Mouse (Mus musculus) liver, embryonic 11.5 days (tissue): ENCODE data around the gene Helz. TPM values are rescaled to one million over a fixed set of nuclear protein-coding genes. Genes with fewer than 3 reads are reported as not detected.
"Not testable (repeated sequence)": the region's sequence is repeated elsewhere in the genome, so short reads cannot be mapped to it uniquely, and the experiment has no call there.

ENCODE experiments used
- ATAC-seq: fragments of 200-750 bp; cut with Nextera tagmentation; replicated peaks from 2 replicates; pipeline ENCODE4 v1.8.0; 2017; ENCODE audit warnings: moderate number of reproducible peaks, mild to moderate bottlenecking, moderate TSS enrichment, moderate library complexity; ENCODE audit not compliant: low FRiP score
- DNase-seq: peaks from one replicate; pipeline ENCODE4 v3.0.0-alpha.2; 2017; ENCODE audit warnings: low spot score
- H3K27ac ChIP-seq: fragments of 300-500 bp; sonication (generic); 2 replicates; pipeline ENCODE4 v1.5.1; 2014; ENCODE audit warnings: mild to moderate bottlenecking, low read depth, low read length, control low read depth
- H3K27me3 ChIP-seq: fragments of 300-500 bp; sonication (generic); replicated peaks from 2 replicates; pipeline ENCODE4 v1.6.1; 2014; ENCODE audit warnings: low read length, mixed read lengths; ENCODE audit not compliant: control insufficient read depth, insufficient read depth
- H3K36me3 ChIP-seq: fragments of 300-500 bp; sonication (generic); 2 replicates; pipeline ENCODE4 v1.6.1; 2014; ENCODE audit warnings: mild to moderate bottlenecking, low read length, moderate library complexity, mixed read lengths; ENCODE audit not compliant: control insufficient read depth, insufficient read depth
- H3K4me1 ChIP-seq: fragments of 300-500 bp; sonication (generic); replicated peaks from 2 replicates; pipeline ENCODE4 v1.6.1; 2014; ENCODE audit warnings: low read length, mixed read lengths; ENCODE audit not compliant: control insufficient read depth, insufficient read depth
- H3K4me2 ChIP-seq: fragments of 300-500 bp; sonication (generic); 2 replicates; pipeline ENCODE4 v1.6.1; 2014; ENCODE audit warnings: mild to moderate bottlenecking, control low read depth, moderate library complexity
- H3K4me3 ChIP-seq: fragments of 300-500 bp; sonication (generic); 2 replicates; pipeline ENCODE4 v1.5.1; 2014; ENCODE audit warnings: low read depth, low read length, control low read depth
- H3K9ac ChIP-seq: fragments of 300-500 bp; sonication (generic); 2 replicates; pipeline ENCODE4 v1.6.1; 2014; ENCODE audit warnings: low read depth, low read length, control low read depth
- H3K9me3 ChIP-seq: fragments of 300-500 bp; sonication (generic); 2 replicates; pipeline ENCODE4 v1.6.1; 2016; ENCODE audit warnings: low read length, inconsistent platforms, mixed read lengths; ENCODE audit not compliant: control insufficient read depth
- whole genome bisulfite sequencing: fragments of 180-500 bp; shearing (Covaris S2); extraction: QIAGEN DNeasy Blood & Tissue Kit; methylation state at CpG from one replicate; pipeline ENCODE4 v1.1.7; 2014; 5-methylcytosine and 5-hydroxymethylcytosine counted together
- polyA plus RNA-seq: library from polyadenylated mRNA; unstranded; fragments of >200 nt; fragmentation: Nextera tagmentation; extraction: Ambion mirVana; gene quantifications from 2 replicates; pipeline ENCODE4 v1.2.1, GENCODE M21; 2014

Gene Helz
- 19.9 TPM in 2 replicates for polyA plus RNA-seq

DNA sequence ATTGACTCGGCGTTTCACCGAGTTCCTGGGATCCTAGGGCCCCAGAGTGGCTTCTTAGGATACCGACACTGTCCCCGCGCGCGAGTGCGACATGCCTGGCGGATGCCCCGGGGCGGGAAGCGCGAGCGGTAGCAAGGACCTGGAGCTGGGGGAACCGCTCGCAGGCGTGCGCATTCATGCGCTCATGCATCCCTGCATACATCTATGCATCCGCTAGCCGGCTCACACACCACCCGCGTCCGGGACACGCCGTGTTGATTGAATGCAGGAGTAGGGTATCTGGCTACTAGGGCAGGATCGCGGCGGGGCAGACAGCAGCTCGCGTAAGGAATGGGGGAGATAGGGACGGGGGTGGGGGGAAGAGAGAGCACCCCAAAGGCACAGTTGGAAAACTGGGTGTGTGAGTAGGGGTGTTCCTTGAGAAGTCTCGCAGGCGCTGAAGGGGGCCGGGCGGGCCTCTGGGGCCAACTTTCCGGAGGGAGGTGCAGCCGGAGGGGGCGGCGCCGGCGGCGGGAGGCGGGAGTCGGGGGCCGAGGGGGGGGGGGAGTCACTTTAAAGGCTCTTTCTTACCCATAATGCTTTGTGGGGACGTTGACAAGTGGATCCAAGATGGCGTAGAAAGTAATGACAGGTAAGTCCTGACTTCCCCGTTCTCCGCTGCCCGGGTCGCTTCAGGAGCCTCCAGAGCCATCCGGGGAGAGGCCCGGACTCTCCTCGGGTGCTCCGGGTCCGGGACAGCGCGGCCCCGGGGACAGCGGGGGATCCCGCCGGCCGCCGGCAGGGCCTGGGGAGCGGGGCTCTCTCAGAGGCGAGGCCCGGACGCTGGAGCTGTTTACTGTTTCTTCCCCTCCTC is at the start of gene Helz:
Gene Helz, plus strand, starts transcription at position 580 of the 853 bp plus-strand sequence.
- WGBS, result under 1% methylated on average over 70 of the region's 70 CpGs

DNA sequence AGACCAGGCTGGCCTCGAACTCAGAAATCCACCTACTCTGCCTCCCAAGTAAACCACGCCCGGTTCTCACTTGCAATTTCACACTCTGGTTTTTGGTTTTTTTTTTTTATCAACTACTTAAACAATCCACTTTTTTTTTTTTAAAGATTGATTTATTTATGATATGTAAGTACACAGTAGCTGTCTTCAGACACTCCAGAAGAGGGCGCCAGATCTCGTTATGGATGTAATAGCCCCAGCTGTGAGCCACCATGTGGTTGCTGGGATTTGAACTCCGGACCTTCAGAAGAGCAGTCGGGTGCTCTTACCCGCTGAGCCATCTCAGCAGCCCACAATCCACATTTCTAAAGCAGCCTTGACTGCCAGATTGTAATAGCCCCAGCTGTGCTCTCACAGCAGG is 44.9 kb upstream of the Helz start:
- peaks cover 10% of the 10 kb centered on the region; the same call in 1 of the 2 replicates for H3K36me3 ChIP-seq
- no peaks in the 10 kb centered on the region for H3K27me3 ChIP-seq
- no peaks in the 10 kb centered on the region for H3K4me1 ChIP-seq
- no peak for ATAC-seq
- no peak overlapping the region for H3K4me2 ChIP-seq
- H3K4me3 ChIP-seq, result no peak overlapping the region
- H3K9ac ChIP-seq, result no peak overlapping the region
- DNase-seq, result no peak
- H3K9me3 ChIP-seq, result no peaks in the 10 kb centered on the region
- H3K27ac ChIP-seq, result no peak overlapping the region
- 82% methylated on average over 8 of the region's 8 CpGs for WGBS

More for the DNA sequence above, at the start of gene Helz:
- no peaks in the 10 kb centered on the region for H3K9me3 ChIP-seq
- H3K9ac ChIP-seq, result peak within 1 kb of the TSS; percentile 93
- ATAC-seq (peak; percentile 84), DNase-seq (peak; percentile 91)
- peak within 1 kb of the TSS; percentile 28; the same call in 1 of the 2 replicates for H3K27ac ChIP-seq
- H3K4me3 ChIP-seq, result peak within 1 kb of the TSS; percentile 98
- peaks cover 7% of the 10 kb centered on the region; the same call in 1 of the 2 replicates for H3K36me3 ChIP-seq
- peak within 1 kb of the TSS; percentile 100 for H3K4me2 ChIP-seq
- peaks cover 28% of the 10 kb centered on the region for H3K4me1 ChIP-seq
- 0 out of 2 replicates have a peak, but pooled peaks cover 3% of the 10 kb centered on the region for H3K27me3 ChIP-seq

DNA sequence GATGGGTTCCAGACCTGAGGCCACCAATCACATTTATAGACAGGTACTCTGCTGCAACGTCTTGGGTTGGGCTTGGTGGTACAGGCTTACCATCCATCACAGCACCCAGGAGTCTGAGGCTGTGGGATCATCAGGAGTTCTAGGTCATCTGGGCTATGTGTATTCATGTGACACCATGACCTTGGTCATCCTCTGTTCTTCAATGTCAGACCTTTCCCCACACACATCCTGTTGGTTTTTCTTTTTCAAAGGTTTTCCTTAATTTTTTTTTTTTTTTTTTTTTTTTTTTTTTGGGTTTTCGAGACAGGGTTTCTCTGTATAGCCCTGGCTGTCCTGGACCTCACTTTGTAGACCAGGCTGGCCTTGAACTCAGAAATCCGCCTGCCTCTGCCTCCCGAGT is 43.4 kb upstream of the Helz start:
- not testable (repeated sequence) for DNase-seq, H3K36me3 ChIP-seq, H3K27ac ChIP-seq, H3K9me3 ChIP-seq, H3K4me2 ChIP-seq, H3K27me3 ChIP-seq, H3K9ac ChIP-seq, H3K4me1 ChIP-seq, H3K4me3 ChIP-seq, ATAC-seq
- WGBS, result 86% methylated on average over 3 of the region's 4 CpGs

DNA sequence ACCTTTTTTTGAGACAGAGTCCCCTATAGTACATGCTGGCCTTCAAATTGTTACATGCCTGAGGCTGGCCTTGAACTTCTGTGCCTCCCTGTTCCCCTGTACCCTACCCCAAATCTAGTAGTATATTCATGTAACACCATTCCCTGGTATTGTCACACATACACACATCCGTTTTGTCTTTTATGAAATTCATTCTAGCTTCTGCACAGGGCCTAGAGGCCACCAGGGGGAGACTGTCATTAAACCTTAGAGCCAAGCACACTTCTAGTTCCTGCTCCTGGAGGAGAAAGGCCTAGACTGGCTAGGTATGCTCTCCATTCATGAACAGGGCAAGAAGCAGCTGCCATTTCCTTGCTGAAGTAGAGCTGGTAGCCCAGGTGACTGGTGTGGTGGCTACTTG is 41.5 kb upstream of the Helz start:
- H3K4me3 ChIP-seq, result no peak overlapping the region
- ATAC-seq (no peak), DNase-seq (no peak)
- WGBS, result 56% methylated on average over 1 of the region's 1 CpGs
- no peak overlapping the region for H3K27ac ChIP-seq
- H3K9me3 ChIP-seq, result no peaks in the 10 kb centered on the region
- H3K4me1 ChIP-seq, result peaks cover 14% of the 10 kb centered on the region
- H3K27me3 ChIP-seq, result no peaks in the 10 kb centered on the region
- H3K9ac ChIP-seq, result no peak overlapping the region
- H3K4me2 ChIP-seq, result no peak overlapping the region
- no peaks in the 10 kb centered on the region; the same call in 1 of the 2 replicates for H3K36me3 ChIP-seq

DNA sequence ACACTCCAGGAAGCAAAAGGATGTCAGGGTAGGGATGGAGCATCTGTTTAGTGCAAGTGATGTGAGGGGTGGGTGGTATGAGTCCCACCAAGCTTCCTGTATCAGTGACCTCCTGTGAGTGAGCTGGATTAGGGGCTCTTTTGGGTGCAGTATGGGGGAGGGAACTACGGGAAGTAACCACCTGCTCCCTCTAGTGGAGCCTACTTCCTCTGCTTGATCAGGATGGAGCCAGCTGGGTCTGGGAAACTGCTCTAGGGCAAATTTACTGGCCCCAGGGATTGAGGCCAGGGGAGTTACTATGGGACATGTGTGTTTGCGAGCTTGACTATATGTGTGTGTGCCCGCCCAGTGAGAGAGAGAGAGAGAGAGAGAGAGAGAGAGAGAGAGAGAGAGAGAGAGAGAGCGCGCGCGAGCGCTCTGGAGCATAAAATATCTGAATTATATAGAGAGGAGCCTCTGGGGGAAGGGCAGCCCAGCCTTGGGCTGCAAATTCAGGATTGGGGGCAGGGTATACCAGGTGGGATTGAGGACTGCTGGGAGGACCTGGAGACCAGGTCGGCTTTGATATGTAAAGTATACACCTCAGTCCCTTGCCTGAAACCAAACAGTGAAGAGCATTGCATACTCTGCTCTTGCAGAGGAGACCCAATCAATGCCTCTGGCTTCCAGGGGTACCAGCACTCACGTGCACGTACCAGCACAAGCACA is 37.9 kb upstream of the Helz start:
- H3K9me3 ChIP-seq, result no peaks in the 10 kb centered on the region
- ATAC-seq (0 out of 2 replicates have a peak, but pooled peaks have one; percentile 41), DNase-seq (no peak)
- H3K27ac ChIP-seq, result no peak overlapping the region
- H3K36me3 ChIP-seq, result no peaks in the 10 kb centered on the region
- no peak overlapping the region for H3K9ac ChIP-seq
- H3K4me2 ChIP-seq, result peak overlapping the region; percentile 62
- 21% methylated on average over 11 of the region's 11 CpGs for WGBS
- no peak overlapping the region for H3K4me3 ChIP-seq
- H3K27me3 ChIP-seq, result no peaks in the 10 kb centered on the region
- H3K4me1 ChIP-seq, result peaks cover 15% of the 10 kb centered on the region

DNA sequence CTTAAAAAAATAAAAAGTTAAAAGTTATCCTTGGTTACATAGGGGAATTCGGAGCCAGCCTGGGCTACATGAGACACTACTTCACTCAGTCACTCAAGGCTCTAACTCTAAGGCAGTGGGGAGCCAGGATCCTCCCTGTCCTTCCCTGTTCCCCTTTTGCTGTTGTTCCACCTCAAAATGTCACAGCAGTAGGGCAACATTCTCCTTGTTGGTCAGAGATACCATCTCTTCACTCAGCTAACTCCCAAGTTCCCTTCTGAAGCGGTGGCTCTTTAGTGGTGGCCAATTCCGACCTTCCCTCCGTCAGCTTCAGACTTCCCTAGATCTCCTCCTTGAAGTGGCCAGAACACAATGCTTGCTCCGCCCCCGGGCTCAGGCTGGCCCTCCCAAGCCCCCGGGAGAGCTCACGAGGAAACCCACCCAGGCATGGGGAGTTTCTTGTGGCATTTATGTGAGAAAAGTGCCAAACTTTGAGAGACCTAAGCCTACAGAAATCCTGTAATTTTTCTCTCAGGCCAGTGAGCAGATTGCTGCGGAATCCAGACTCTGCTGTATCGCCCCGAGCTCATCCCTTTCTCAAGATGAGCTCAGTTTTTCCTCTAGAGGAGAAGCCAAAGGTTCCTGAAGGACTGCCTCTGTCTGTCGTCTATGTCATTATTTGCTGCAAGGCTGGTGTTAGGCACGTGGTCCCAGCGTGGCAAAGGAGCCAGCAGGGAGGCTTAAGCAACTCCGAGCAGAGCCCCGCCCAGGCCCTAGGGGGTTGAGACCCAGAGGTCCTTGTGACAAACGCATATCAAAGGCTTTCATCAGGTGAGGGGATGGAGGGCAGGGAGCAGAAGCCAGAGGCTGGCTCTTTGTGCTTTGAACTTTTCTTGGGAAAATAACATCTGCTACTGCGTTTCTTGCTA is 37.1 kb upstream of the Helz start:
- Histone ChIP-seq H3K9ac (0 out of 2 replicates have a peak overlapping the region, but pooled peaks have one; percentile 28), H3K27me3 (no peaks in the 10 kb centered on the region), H3K9me3 (no peaks in the 10 kb centered on the region), H3K4me1 (peaks cover 15% of the 10 kb centered on the region), H3K4me3 (peak overlapping the region; percentile 24; the same call in 1 of the 2 replicates), H3K27ac (no peak overlapping the region), H3K4me2 (peak overlapping the region; percentile 62), H3K36me3 (no peaks in the 10 kb centered on the region)
- WGBS, result 3% methylated on average over 18 of the region's 18 CpGs
- ATAC-seq (peak; percentile 42; the same call in 1 of the 2 replicates), DNase-seq (no peak)

DNA sequence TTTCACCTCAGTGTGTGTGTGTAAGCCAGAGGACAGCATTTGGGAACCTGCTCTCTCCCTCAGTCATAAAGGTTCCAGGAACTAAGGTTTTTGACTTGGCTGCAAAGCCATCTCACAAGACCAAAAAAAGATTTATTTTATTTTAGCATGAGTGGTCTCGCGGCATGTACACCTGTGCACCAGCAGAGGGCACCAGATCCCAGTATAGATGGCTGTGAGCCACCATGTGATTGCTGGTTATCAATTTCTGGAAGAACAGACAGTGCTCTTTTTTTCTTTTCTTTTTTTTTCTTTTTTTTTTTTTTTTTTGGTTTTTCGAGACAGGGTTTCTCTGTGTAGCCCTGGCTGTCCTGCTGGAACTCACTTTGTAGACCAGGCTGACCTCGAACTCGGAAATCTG is 35.8 kb upstream of the Helz start:
- 48% methylated on average over 5 of the region's 5 CpGs for WGBS

DNA sequence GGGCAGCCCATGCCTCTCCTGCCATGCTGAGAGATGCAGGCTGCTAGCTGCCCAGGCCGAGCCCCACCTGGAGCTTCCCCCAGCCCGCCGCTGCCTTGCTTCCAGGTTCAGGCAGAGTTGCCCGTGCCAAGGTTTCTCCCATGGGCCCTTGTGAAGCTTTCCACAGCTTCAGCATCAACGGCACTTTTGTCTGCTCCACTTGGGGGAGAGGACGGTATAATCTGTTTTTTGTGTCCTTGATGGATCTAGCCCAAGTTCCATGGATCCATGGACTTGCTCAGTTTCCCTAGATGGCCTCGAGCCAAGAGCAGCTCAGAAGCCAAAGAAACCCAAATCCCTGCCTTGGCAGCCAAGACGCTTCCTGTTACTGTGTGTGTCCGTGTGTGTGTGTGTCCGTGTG is 34.7 kb upstream of the Helz start:
- no peak overlapping the region for H3K9ac ChIP-seq
- H3K27me3 ChIP-seq, result no peaks in the 10 kb centered on the region
- no peak overlapping the region for H3K4me3 ChIP-seq
- no peak overlapping the region for H3K4me2 ChIP-seq
- H3K4me1 ChIP-seq, result peaks cover 15% of the 10 kb centered on the region
- WGBS, result 80% methylated on average over 10 of the region's 10 CpGs
- H3K27ac ChIP-seq, result no peak overlapping the region
- DNase-seq (no peak), ATAC-seq (no peak)
- H3K9me3 ChIP-seq, result no peaks in the 10 kb centered on the region
- H3K36me3 ChIP-seq, result no peaks in the 10 kb centered on the region

More for the DNA sequence above, 35.8 kb upstream of the Helz start:
- not testable (repeated sequence) for ATAC-seq, H3K36me3 ChIP-seq, H3K27me3 ChIP-seq, H3K4me3 ChIP-seq, H3K4me2 ChIP-seq, H3K9ac ChIP-seq, H3K27ac ChIP-seq, DNase-seq, H3K9me3 ChIP-seq
- peaks cover 15% of the 10 kb centered on the region for H3K4me1 ChIP-seq
